Mouse (Mus musculus) cerebellum, adult 9-11 months (tissue): ENCODE measurements around the gene Gli3.

ENCODE experiments used
- DNase-seq: peaks from one replicate; pipeline ENCODE4 v3.0.0; 2022

Gene Gli3

GRCm38 (mm10) chr13:15665514-15665913, 202.5 kb downstream of the Gli3 start:
- no peak for DNase-seq

- DNase-seq = no peak
Observed at GRCm38 (mm10) chr13:15670144-15670961, 207.3 kb downstream of the Gli3 start.

- no peak for DNase-seq
Observed at GRCm38 (mm10) chr13:15670962-15671313, 207.9 kb downstream of the Gli3 start.

- DNase-seq = no peak
Observed at GRCm38 (mm10) chr13:15675480-15675879, 212.4 kb downstream of the Gli3 start.

- no peak for DNase-seq
Observed at GRCm38 (mm10) chr13:15677106-15677760, 214.2 kb downstream of the Gli3 start.

GRCm38 (mm10) chr13:15681530-15681929, 218.5 kb downstream of the Gli3 start:
- no peak for DNase-seq

- DNase-seq = no peak
Observed at GRCm38 (mm10) chr13:15683006-15683405, 220.0 kb downstream of the Gli3 start.

GRCm38 (mm10) chr13:15688074-15688825, 225.2 kb downstream of the Gli3 start:
- no peak for DNase-seq

- DNase-seq = no peak
Observed at GRCm38 (mm10) chr13:15688826-15689501, 225.9 kb downstream of the Gli3 start.

- DNase-seq = no peak
Observed at GRCm38 (mm10) chr13:15691751-15692464, 228.9 kb downstream of the Gli3 start.

GRCm38 (mm10) chr13:15692465-15692809, 229.4 kb downstream of the Gli3 start:
- DNase-seq = no peak

- no peak for DNase-seq
Observed at GRCm38 (mm10) chr13:15698284-15698683, 235.2 kb downstream of the Gli3 start.

- DNase-seq = no peak
Observed at GRCm38 (mm10) chr13:15699116-15699515, 236.1 kb downstream of the Gli3 start.

GRCm38 (mm10) chr13:15704669-15705068, 241.6 kb downstream of the Gli3 start:
- DNase-seq = no peak

GRCm38 (mm10) chr13:15707481-15707881, 244.4 kb downstream of the Gli3 start:
- no peak for DNase-seq

- DNase-seq = no peak
Observed at GRCm38 (mm10) chr13:15713486-15713885, 250.5 kb downstream of the Gli3 start.

GRCm38 (mm10) chr13:15714331-15714725, 251.3 kb downstream of the Gli3 start:
- no peak for DNase-seq

GRCm38 (mm10) chr13:15714726-15715437, 251.8 kb downstream of the Gli3 start:
- peak; percentile 6 for DNase-seq

- DNase-seq = no peak
Observed at GRCm38 (mm10) chr13:15721446-15721845, 258.4 kb downstream of the Gli3 start.

- DNase-seq = no peak
Observed at GRCm38 (mm10) chr13:15722766-15723379, 259.8 kb downstream of the Gli3 start.

- no peak for DNase-seq
Observed at GRCm38 (mm10) chr13:15724723-15725122, 261.7 kb downstream of the Gli3 start.
